Mouse (Mus musculus): ENCODE measurements around the gene Serf2.
A peak's percentile ranks its signal among the peaks of the same experiment; 100 is the strongest.

GRCm38 (mm10) chr2:121448739-121449535 lies at the start of gene Serf2:
- TF ChIP-seq CTCF (IDR thresholded peaks at IDR 0.05; ENCODE audit: low read depth, low read length) (no peak), POLR2A (IDR thresholded peaks at IDR 0.05; ENCODE audit: insufficient read depth, low read length) (peak; percentile 93), EP300 (IDR thresholded peaks at IDR 0.05; ENCODE audit: insufficient read depth, low read depth, low read length) (0 out of 2 replicates have a peak, but pooled peaks have one; percentile 29)
